Mouse (Mus musculus) brain, adult 2 months (tissue): ENCODE measurements around the gene Pfkfb3.
"Not testable (repeated sequence)": the region's sequence is repeated elsewhere in the genome, so short reads cannot be mapped to it uniquely, and the experiment has no call there.

Experiments
- DNase-seq: peaks from one replicate; pipeline ENCODE4 v3.0.0; 2011; ENCODE audit warnings: low read depth, low spot score

Gene Pfkfb3

GRCm38 (mm10) chr2:11551726-11552125 is 2.2 kb downstream of the Pfkfb3 start:
- DNase-seq = no peak

- no peak for DNase-seq
These were observed 5.4 kb downstream of the Pfkfb3 start for GRCm38 (mm10) chr2:11548508-11548907.

GRCm38 (mm10) chr2:11547609-11548008 is 6.3 kb downstream of the Pfkfb3 start:
- DNase-seq = peak; percentile 47

- no peak for DNase-seq
These were observed 7.8 kb downstream of the Pfkfb3 start for GRCm38 (mm10) chr2:11546091-11546490.

- DNase-seq = no peak
These were observed 8.5 kb downstream of the Pfkfb3 start for GRCm38 (mm10) chr2:11545380-11545779.

- DNase-seq = no peak
These were observed 9.5 kb downstream of the Pfkfb3 start for GRCm38 (mm10) chr2:11544342-11544741.

GRCm38 (mm10) chr2:11543158-11543557 is 10.7 kb downstream of the Pfkfb3 start:
- no peak for DNase-seq

- DNase-seq = peak; percentile 85
These were observed 11.2 kb downstream of the Pfkfb3 start for GRCm38 (mm10) chr2:11542640-11543039.

- no peak for DNase-seq
These were observed 11.8 kb downstream of the Pfkfb3 start for GRCm38 (mm10) chr2:11542121-11542520.

- DNase-seq = not testable (repeated sequence)
These were observed 12.3 kb downstream of the Pfkfb3 start for GRCm38 (mm10) chr2:11541528-11541927.

GRCm38 (mm10) chr2:11535966-11536365 is 17.9 kb downstream of the Pfkfb3 start:
- no peak for DNase-seq

- peak; percentile 95 for DNase-seq
These were observed 18.4 kb downstream of the Pfkfb3 start for GRCm38 (mm10) chr2:11535412-11535928.

GRCm38 (mm10) chr2:11534826-11535225 is 19.1 kb downstream of the Pfkfb3 start:
- peak; percentile 20 for DNase-seq

- DNase-seq = peak; percentile 93
These were observed 23.8 kb downstream of the Pfkfb3 start for GRCm38 (mm10) chr2:11530101-11530500.

- no peak for DNase-seq
These were observed 27.8 kb downstream of the Pfkfb3 start for GRCm38 (mm10) chr2:11526063-11526462.

- no peak for DNase-seq
These were observed 29.1 kb downstream of the Pfkfb3 start for GRCm38 (mm10) chr2:11524736-11525135.

- no peak for DNase-seq
These were observed 32.1 kb downstream of the Pfkfb3 start for GRCm38 (mm10) chr2:11521758-11522157.

- DNase-seq = no peak
These were observed 33.1 kb downstream of the Pfkfb3 start for GRCm38 (mm10) chr2:11520786-11521185.

- DNase-seq = no peak
These were observed 38.0 kb downstream of the Pfkfb3 start for GRCm38 (mm10) chr2:11515828-11516227.

GRCm38 (mm10) chr2:11513057-11513967 is 40.6 kb downstream of the Pfkfb3 start:
- DNase-seq = peak; percentile 75

- no peak for DNase-seq
These were observed 41.8 kb downstream of the Pfkfb3 start for GRCm38 (mm10) chr2:11512127-11512526.

GRCm38 (mm10) chr2:11503736-11504135 is 50.1 kb downstream of the Pfkfb3 start:
- peak; percentile 26 for DNase-seq

- DNase-seq = peak; percentile 97
These were observed 50.9 kb downstream of the Pfkfb3 start for GRCm38 (mm10) chr2:11502901-11503431.
